Comparison of ENCODE assay signal across 22 mouse cellular contexts in genomic region chr3:29619586-29619985, GRCm38 (mm10).
"Had no signal": no experiment of that assay in that cellular context is flagged by ENCODE, and none has a peak within 500 bp of the region (broad histone marks: within the 10 kb centered on the region; RNA-seq: fewer than 3 reads in every experiment).

No protein-coding gene starts in this region.

- H3K27ac ChIP-seq: heart, embryonic 10.5 days; hindbrain, embryonic 13.5 days; hindbrain, embryonic 15.5 days; hindbrain, postnatal 0 days; kidney, embryonic 15.5 days; kidney, postnatal 0 days; limb, embryonic 13.5 days; limb, embryonic 15.5 days; liver, embryonic 12.5 days; liver, embryonic 14.5 days had no signal

- DNase-seq: gastrocnemius, postnatal 14 days; gastrocnemius, postnatal 36 days; heart, adult 18-20 months; heart, postnatal 10 days; kidney, adult 11 months; kidney, adult 2 months; kidney, adult 9 months; kidney, postnatal 14 days; kidney, postnatal 36 days; layer of hippocampus, postnatal 36 days; left cerebral cortex, postnatal 4 days had no signal

- H3K4me3 ChIP-seq: heart, embryonic 10.5 days; heart, embryonic 12.5 days; hindbrain, embryonic 13.5 days; hindbrain, embryonic 15.5 days; kidney, embryonic 15.5 days; limb, embryonic 13.5 days; limb, embryonic 15.5 days; liver, embryonic 12.5 days had no signal
